Mouse (Mus musculus) c-Kit-positive CD71-positive TER-119-positive erythroid progenitor cells, embryonic 14.5 days (primary cell): ENCODE results near the gene Mrpl38.
A peak's percentile ranks its signal among the peaks of the same experiment; 100 is the strongest.
"Not testable (repeated sequence)": the region's sequence is repeated elsewhere in the genome, so short reads cannot be mapped to it uniquely, and the experiment has no call there.

Experiments used
- DNase-seq: peaks from one replicate; pipeline ENCODE4 v3.0.0-alpha.2; 2013; ENCODE audit warnings: low spot score

Mrpl38 gene

GRCm38 (mm10) chr11:116110131-116110530 is 28.5 kb downstream of the Mrpl38 start:
- no peak for DNase-seq

DNA sequence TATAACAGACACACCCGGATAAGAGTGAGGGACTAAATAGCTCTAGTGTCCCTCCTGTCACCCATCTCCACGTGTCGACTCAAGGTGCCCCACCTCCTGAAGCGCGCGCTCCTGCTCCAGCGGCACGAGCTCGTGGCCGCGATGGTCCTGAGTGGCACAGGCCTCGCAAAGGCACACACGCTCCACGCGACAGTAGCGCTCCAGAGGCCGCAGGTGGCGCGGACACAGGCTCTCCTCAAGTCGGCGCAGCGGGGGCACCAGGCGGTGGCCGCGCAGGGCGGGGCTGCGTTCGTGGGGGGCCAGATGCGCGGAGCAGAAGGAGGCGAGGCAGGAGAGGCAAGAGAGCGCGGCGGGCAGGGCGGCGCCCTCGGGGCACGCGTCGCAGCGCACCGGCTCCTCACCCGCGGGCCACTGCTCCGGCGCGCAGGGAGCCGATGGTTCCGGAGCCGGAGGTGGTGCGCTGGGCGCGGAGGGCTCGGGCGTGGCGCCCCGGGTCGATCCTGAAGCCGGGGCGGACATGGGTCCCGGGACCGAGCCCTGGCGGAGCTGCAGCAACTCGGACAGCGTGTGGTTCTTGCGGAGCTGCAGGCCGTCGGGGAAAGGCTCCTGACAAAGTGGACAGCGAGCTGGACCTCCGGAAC is 29.1 kb downstream of the Mrpl38 start:
- no peak for DNase-seq

DNA sequence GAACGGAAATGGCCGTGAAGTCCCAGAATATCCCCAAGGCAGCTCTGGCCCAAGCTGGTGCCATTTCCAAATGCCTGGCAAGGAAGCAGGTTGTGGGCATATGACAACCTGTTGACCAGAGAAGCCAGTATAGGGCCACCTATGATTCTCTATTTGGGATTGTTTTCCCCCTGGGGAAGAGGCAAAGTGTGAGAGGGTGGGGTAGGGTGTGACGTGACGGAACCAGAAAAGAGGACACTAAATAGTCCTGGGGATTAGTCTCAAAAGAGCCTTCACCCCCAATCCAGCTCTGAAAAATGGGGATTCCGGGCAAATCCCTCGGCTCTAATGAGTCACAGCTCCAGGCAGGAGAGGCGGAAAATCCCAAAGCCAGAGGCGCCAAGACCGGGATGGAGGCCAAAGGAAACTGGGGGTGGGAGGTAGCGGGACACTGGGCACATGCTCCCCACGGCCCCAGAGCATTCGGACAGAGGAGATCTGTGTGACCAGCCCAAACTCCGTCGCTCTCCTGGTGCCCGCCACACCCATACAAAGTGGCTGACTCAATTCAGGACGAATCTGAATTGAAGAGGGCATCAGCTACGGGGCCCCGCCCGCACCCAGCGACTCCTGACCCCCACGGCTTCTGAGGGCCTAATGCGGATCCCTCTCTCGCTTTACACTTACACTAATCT is 30.1 kb downstream of the Mrpl38 start:
- DNase-seq = no peak

DNA sequence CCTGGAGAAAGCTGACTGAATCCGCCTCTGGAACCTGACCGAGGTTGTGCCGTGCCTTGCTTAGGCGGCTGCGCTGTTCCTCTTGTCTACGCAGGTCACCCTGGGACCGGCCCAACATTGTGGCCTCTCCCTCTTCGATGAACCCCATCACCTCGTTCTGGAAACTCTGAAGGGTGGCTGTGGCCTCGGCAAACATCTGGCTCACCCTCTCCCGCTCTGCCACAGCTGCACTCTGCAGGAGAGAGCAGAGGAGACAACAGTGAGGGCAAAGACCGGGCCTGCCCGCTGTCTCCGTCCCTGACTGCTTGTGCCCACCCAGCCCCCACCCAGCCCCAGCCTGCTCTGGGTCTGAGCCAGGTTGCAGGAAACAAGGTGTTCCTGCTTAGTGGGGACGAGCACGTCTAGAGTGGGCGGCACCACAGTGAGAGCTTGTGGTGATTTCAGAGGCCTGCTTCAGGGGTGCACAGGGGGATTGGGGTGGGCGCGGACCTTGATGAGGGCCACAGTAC is 30.8 kb downstream of the Mrpl38 start:
- DNase-seq = no peak

- DNase-seq = no peak
Measured at GRCm38 (mm10) chr11:116106963-116107776, 31.5 kb downstream of the Mrpl38 start.

GRCm38 (mm10) chr11:116106154-116106962 is 32.3 kb downstream of the Mrpl38 start:
- no peak for DNase-seq

DNA sequence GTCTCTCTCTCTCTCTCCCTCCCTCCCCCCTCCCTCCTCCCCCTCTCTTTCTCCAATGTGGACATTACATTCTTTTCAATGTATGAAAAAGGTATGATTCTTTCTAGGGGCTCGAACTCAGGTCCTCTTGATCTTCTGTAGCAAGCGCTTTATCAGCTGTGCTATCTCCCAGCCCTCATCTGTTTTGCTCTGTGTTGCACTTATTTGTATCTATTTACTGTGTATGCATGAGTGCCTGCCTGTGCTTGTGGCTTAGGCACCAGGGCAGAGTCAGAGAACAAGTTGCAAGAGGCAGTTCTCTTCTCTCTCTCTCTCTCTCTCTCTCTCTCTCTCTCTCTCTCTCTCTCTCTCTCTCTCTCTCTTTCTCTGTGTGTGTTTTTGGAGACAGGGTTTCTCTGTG is 33.6 kb downstream of the Mrpl38 start:
- no peak for DNase-seq

DNA sequence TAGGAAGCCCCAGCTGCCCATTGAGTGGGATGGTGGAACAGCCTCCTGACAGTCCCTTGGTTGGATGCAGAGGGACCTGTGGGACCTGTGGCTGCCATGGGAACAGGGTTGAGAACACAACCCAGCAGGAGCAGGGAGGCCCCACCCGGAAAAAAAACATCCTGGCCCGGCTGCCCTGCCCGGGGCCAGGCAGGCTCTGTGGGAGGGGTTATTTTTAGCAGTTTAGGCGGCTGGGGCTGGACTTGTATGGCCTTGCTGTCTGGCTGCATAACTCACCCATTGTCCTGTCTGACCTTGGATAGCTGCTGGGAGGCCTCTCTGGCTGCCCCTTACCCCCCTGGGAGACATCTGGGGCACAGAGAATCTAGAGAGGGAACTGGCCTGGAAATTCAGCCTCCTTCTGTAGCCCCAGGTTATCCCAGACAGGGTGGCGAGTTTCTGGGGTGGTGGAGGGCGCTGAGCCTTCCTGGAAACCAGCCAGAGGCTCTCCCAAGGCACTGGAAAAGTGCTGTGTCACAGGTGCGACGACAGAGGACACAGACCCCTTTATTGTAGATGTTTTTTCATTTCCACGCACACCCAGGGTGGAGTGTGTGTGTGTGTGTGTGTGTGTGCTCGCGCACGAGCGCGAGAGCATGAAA is 34.5 kb downstream of the Mrpl38 start:
- no peak for DNase-seq

GRCm38 (mm10) chr11:116103572-116103971 is 35.1 kb downstream of the Mrpl38 start:
- no peak for DNase-seq

- no peak for DNase-seq
Measured at GRCm38 (mm10) chr11:116102472-116102871, 36.2 kb downstream of the Mrpl38 start.

GRCm38 (mm10) chr11:116101931-116102381 is 36.7 kb downstream of the Mrpl38 start:
- DNase-seq = no peak

DNA sequence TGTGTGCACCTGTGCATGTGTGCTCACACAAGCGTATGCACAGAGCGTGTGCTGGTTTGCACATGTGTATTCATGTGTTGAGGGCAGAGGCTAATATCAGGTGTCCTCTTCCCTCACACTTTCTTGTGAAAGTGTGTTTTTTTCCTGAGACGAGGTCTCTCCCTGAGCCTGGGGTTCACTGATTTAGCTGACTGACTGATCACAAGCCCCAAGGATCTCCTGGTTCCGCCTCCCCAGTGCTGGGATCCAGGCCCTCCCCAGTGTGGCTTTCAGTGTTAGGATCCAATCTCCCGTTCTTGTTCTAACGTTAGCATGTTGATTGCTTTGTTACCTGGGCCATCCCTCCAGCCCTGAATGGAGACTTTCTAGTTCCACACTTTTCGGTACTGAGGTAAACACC is 37.8 kb downstream of the Mrpl38 start:
- DNase-seq = no peak

DNA sequence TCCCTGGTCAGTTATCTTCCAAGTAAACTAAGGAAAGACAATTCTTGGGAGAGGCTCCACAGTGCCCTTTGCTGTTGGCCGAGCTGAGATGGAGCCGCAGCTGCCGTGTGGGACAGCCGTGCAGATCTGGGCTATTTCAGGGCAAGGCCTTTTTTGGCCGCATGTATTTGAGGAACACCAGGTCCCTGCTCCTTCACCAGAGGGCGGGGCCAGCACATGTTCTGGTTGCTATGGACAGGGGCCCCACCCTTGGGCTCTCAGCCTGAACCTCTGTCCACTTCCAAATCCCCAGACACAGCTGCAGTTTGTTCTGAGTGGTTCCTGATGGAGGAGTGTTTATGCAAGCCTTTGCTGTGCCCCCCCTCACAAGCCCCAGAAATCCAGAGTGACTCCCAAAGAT is 38.3 kb downstream of the Mrpl38 start:
- DNase-seq = no peak

GRCm38 (mm10) chr11:116099462-116099861 is 39.2 kb downstream of the Mrpl38 start:
- no peak for DNase-seq

- DNase-seq = no peak
Measured at GRCm38 (mm10) chr11:116098711-116099460, 39.8 kb downstream of the Mrpl38 start.

DNA sequence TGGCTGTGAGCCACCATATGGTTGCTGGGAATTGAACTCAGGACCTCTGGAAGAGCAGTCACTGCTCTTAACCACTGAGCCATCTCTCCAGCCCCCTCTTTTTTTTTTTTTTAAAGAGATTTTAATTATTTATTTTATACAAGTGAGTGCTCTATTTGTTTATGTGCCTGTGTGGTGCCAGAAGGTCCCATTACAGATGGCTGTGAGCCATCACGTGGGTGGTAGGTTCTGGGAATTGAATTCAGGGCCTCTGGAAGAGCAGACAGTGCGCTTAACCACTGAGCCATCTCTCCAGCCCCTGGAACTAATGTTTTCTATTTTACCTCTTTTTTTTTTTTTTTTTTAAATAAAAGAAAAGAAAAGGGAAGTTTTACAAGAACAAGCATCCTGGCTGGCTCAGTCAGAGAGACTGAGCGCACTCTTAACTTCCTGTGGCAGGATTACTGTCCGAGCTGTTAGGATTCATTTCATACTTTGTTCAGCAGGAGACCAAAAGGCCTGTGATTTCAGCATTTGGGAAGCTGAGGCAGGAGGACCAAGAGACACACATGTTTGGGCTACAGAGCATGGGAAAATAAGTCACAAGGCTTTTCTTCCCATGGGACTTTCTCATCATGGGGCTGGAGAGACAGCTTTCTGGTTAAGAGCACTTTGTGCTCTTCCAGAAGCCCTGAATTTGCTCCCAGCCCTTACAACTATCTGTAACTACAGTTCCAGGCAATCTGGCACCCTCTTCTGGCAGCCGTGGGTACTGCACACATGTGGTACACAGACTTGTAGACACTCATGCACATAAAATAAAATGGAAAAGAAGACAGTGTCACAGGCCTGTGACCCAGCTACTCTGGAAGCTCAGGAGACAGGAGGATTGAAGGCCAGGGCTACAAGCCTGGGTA is 42.2 kb downstream of the Mrpl38 start:
- DNase-seq = peak; percentile 56

DNA sequence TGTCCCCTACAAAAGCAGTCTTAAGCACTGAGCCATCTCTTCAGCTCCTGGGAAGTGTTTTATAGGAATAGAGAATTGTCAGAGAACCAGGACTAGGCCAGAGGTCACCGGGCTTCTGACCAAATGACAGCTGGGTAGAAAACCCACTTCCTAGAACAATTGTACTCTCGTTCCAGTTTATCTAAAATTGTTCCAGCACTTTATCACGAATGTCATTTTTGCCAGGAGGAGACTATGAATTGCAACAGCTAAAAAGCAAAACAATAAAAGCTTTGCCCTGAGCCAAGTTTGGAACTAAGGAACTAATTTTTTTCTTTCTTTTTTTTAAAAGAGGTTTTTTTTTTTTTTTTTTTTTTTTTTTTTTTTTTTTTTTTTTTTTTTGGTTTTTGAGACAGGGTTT is 43.1 kb downstream of the Mrpl38 start:
- DNase-seq = no peak

DNA sequence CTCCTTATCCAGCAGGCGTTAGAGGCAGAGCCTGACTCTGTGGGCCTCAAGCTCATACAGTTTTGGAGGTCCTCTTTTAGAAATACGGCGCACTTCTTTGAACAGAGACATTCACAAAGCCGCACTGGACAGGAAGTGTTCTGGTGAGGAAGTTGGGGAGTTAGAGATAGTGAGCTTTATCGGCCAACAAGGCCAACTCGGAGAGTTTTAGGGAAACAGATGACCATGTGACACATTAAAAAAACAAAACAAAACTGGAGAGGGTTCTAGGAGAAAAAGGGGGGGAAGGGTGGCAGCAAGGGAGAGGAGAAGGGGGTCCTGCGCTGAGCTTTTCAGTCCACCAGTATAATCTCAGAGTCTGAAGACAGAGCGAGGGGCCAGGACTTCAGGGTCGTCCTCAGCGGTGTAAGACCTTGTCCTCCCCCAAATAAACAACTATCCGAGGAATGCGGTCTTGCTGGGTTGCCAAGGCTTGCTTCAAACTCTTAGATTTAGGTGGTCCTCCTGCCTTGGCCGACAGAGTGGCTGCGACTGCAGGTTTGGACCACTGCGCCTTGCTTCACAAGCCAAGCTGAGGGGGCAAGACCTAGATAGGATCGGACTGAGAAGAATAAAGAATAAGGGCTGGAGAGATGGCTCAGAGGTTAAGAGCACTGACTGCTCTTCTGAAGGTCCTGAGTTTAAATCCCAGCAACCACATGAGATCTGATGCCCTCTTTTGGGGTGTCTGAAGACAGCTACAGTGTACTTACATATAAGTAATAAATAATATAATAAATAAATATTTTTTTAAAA is 44.7 kb downstream of the Mrpl38 start:
- no peak for DNase-seq

DNA sequence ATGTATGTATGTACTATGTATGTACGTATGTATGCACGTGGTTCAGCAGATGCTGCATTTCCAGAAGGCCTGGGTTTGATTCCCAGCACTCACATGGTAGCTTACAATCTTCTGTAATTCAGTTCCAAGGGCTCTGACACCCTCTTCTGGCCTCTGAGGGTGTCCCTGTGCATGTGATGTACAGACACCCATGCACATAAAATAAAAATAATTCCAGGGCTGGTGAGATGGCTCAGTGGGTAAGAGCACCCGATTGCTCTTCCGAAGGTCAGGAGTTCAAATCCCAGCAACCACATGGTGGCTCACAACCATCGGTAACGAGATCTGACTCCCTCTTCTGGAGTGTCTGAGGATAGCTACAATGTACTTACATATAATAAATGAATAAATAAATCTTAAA is 45.7 kb downstream of the Mrpl38 start:
- DNase-seq = not testable (repeated sequence)
